Mouse (Mus musculus): ENCODE measurements at regions not wholly inside any gene's neighbourhood (a gene's known extent, or its start where the extent isn't known, plus 50 kb on each side); places are given as distances from the start of the nearest gene placed in this dataset.
A peak's percentile ranks its signal among the peaks of the same experiment; 100 is the strongest.

DNA sequence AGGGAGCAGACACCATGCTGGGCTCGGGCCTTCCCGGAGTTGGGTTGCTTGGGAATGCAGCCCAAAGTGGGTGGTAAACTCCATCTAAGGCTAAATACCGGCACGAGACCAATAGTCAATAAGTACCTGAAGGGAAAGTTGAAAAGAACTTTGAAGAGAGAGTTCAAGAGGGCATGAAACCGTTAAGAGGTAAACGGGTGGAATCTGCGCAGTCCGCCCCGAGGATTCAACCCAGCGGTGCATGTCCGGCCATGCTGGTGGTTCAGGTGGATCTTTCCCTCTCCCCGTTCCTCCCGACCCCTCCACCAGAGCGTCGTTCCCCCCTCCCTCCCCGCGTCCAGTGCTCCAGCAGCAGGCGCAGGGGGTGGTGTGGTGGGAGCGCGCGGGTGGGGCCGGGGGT is 179.1 kb upstream of the Arhgef26 start:
- DNase-seq (ENCODE audit: low read depth, low spot score) = no peak

DNA sequence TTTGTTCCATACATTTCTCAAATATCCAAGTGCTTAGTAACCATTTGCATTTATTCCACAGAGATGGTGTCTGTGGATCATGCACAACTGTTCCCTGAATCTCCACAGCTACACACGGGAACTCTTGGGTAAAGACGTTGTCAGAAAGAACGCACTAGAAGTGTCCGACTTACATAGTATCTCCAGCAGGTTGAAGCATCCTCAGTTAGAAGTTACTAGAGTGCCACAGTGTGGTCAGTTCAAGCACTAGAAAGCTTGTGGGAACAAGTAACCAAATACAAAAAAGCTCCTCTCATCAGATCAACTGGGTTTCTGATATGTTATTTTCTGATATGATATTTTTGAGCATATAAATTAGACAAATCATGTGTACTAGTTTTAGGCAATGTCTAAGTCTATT is 167.5 kb upstream of the Arhgef26 start:
- DNase-seq (ENCODE audit: low read depth, low spot score) = peak; percentile 39

DNA sequence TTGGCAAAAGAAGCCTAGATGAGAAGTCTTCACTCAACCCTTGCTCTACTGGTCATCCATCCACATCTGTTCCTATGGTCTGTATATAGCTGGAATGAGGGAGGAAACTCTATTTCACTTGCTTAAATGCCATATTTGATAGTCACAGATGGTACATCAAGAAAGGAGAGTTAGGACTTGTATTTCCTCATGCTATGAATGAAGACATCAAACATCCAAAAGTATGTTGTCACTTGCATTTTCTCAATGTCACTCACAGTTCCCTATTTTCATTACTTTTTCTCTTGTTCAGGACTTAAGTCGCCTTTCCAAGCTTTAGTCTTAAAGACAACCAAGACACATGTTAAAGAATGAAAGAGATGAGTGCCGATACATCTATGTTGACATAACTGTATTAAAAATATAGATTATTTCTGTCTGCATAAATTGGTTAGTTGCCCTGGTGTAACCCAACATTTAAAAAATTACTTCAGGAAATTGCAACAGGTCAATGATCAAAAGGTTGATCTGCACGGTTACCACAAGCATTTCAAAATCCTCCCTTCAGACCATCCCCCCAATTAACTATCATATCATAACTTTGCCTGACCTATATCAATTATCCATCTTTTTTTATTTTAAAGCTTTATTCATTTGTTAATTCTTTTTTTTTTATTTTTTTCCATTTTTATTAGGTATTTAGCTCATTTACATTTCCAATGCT is 150.2 kb upstream of the Arhgef26 start:
- no peak for DNase-seq (ENCODE audit: low read depth, low spot score)

DNA sequence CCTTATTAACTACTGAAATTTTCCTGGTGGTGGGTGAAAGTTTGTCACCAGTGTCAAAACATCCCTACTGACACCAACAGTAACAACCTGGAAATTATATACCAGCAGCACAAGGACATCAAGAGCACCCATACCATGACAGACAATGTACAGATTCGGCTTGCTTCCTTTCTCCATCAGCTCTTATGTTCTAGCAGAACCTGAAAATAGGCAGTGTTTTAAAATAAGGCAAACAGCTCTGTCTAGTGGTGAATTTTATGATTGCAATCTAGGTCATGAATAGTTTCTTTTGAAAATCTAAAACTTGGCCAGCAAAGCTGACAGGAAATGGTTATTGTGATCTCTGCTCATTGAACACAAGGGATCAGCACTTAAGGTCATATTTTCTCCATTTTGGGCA is 145.7 kb upstream of the Arhgef26 start:
- DNase-seq (ENCODE audit: low read depth, low spot score) = peak; percentile 20

DNA sequence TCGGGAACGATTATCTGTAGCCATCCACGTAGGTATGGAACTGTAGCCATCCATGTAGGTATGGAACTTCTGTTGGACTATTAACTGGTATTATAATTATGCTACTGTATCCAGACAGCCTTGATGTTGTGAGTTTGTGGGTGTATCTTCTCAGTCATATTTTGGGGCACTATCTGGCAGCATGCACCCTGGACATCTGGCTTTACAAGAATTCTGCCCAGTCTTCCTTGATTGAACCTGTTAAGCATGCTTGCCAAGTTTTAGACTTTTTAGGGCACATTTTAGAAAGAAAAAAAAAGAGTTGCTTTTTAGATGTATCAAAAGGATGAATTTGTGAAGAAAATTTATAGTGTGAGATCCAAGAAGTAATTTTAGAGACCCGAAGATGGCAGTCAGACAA is 143.7 kb upstream of the Arhgef26 start:
- DNase-seq (ENCODE audit: low read depth, low spot score) = no peak

DNA sequence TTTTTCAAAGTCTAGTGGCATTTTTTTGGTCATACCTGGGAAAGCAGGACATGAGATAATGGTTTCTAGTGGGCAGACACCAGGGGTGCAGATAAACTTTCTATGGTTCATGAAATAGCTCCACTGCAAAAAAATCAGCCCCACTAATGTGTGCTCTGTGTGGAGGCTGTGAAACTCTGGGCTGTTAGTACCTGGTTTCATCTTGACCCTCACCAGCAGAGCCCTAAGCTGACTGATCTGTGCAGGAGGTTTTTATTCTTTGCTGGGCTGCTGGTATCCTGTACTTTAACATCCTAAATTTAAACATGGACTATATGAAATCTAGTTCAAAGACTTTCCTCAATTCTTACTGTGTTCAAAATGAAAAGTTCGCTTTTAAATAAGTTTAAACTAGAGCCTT is 141.5 kb upstream of the Arhgef26 start:
- no peak for DNase-seq (ENCODE audit: low read depth, low spot score)

DNA sequence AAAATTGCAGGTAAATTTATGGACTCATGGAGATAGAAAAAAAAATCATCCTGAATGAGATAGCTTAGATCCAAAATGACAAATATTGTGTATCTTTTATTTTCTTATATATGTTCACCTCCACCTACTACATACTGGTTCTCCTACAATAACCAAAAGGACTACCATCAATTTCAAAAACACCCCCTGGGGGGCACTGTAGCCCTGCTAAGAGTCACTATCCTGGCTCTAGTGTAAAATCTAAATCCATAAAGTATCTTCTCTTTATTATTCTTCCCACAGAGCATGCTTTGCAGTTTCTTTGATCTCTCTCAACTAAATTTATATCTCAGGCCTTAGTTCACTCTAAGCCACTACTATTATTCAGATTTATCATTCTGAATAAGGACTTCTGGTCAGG is 122.3 kb upstream of the Arhgef26 start:
- DNase-seq (ENCODE audit: low read depth, low spot score) = peak; percentile 11

DNA sequence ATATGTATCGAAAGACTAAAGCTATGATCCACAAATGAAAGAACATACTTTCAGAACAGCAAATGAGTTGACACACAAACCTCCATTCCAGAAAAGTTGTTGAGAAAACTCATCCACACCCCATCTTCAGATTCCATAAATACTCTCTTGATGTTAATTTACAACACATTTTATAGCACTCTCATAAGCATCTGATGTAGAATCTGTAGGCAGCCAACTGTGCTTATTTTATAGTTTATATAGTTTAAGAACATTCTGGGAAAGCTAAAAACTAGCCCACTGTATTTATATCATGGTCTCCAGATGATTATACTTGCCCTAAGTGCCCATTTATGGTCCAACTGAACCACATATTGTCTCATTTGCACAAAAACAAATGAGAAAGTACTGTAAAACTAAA is 120.8 kb upstream of the Arhgef26 start:
- no peak for DNase-seq (ENCODE audit: low read depth, low spot score)

DNA sequence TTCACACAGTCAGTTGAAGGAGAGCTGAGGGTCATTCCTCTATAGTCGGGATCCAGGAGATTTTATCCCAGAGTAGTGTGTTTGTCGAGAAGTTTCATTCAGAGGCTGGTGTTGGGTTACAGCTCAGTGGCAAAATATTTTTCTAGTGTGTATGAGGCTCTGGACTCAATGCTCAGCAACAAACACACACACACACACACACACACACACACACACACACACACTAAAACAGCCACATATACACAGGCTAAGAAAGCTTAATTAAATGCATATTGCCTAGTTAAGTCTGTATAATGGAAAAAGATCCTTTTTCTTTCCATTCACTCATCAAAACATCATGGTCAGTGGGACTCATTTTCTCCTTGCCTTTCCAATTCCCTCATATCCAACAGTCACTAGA is 110.4 kb upstream of the Arhgef26 start:
- no peak for DNase-seq (ENCODE audit: low read depth, low spot score)

DNA sequence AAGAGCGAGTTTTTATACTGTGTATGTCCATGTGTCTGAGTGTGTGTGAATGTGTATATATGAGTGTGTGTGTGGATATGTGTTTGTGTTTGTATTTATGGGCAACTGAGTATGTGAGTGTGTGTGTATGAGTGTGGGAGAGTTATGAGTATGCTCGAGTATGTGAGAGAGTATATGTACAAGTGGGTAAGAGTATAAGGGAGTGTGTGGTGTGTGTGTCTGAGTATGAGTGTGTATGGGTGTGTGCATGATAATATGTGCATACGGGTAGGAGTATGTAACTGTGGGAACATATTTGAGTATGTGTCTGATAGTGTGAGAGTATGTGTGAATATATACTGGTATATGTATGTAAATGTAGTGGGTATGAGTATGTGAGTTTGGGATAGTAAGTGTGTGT is 110.0 kb upstream of the Arhgef26 start:
- no peak for DNase-seq (ENCODE audit: low read depth, low spot score)

DNA sequence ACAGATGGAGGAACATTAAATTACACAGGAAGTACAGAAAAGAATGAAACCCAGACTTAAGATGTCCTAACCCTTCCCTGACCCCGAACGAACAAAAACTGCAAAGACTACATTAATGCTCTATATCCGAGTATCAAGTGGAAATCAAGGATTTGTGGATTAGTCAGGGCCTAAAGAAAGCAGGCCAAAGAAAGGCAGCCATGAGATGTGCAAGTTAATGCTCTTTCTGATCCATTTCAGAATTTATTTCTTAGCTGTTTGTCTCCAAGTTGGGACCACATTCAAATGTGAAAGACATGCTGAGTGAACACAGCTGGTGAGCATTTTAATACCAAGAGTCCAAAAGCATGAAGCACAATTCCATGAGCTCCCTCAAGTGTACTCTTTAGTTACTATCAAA is 97.1 kb upstream of the Arhgef26 start:
- no peak for DNase-seq (ENCODE audit: low read depth, low spot score)

DNA sequence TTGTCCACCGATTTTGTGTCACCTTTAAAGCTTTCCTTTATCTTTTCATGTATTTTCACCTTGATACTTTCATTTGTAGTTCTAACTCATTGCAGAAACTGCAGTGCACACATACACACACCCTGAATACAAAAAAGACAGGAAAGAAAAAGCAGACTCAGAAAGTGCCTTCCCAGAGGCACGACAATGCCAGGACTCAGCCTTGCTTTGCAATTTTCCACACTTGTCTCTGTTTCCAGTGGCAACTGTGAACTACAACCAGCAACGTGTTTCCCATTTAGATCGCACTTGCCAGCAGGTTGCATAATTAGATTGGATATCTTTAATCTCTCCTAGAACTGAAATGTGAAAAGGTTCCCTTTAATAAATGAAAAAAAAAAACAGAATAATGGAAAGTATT is 66.4 kb upstream of the Arhgef26 start:
- no peak for DNase-seq (ENCODE audit: low read depth, low spot score)

DNA sequence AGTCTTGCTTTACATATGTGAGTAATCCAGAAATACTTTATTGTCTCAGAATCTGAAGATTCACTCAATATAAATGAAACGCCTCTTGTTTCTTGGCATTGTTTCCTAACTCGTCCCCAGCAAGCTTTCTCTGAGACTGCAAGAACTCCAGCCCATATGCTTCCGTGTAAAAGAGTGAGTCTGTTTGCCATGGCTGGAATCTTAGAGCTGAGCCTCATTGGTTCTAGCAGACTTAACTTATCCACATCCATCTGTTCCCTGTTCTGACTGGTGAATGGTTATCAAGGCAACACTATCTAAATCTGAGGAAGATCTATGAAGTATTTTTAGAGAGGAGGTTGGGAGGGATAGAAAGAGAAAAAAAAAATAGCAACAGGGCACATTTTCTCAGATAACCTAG is 59.9 kb upstream of the Arhgef26 start:
- no peak for DNase-seq (ENCODE audit: low read depth, low spot score)

DNA sequence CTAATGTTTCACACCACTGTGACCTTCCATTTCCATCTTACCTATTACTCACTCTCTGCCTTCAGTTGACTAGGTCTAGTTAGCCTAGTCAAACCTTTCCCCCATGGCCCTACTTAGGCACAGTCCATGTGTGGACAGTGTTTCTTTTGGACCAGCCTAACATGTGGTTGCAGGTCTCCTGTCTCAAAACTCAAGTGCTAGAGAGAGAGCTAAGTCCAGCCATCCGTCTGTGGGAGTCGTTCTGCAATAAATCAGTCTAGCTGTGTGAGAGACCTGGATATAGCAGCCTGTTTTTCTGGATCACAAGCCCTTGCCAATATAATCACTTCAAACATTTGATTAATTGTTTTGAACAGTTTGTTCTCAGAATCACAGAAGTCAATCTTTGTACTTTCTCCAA is 57.2 kb upstream of the Arhgef26 start:
- no peak for DNase-seq (ENCODE audit: low read depth, low spot score)

Data from retina, adult 2 months (tissue).